Mouse (Mus musculus): ENCODE measurements around the gene Srsf12. TPM values are rescaled to one million over a fixed set of nuclear protein-coding genes. Genes with fewer than 3 reads are reported as not detected.

The Srsf12 gene
- total RNA-seq (2021) = not detected
- long read RNA-seq, experiment 1 = 0 reads
- long read RNA-seq, experiment 2 = 0 reads

DNA sequence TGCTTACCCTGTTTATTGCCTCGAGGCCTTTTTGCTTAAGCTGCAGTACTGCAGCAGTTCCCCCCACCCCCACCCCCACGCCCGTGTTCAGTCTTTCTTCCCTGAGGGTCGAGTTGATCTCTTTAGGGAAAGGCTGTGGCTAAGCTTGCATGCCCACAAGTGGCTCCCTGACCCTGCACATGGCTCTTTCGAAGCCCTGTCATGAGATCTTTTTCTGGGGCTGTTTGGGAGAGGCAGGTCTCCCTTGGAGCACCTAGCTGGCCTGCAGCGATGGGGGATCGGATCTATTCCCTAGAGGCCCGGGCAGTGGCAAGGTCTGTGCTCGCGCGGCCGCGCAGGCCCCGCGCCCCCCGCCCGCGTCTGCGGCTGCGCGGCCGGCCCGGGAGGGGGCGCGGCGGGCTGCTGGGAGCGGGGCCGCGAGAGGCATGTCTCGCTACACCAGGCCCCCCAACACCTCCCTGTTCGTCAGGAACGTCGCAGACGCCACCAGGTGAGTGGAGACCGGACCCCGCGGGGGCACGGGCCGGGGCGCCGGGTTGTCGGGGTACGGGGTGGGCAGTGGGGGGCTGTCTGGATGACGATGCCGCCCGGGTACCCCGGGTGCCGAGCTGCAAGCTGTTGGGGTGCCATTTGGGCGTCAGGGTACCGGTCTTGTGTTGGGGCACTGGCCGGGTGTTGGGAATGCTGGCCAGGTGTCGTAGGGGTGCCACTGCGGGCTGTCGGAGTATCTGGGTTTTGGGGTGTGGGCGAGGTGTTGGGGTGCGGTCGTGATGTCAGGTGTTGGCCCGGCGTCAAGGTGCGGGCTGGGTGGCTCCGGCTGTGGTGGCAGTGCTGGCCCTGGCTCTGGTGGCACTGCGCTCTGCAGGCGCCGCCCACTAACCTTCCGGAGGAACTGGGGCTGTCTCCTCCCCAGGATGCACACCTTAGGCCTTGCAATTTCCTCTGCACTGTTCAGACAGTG is at the start of gene Srsf12:
TSS of gene Srsf12 (plus strand) at position 111 of the 961 bp plus-strand sequence.
- DNase-seq = no peak

DNA sequence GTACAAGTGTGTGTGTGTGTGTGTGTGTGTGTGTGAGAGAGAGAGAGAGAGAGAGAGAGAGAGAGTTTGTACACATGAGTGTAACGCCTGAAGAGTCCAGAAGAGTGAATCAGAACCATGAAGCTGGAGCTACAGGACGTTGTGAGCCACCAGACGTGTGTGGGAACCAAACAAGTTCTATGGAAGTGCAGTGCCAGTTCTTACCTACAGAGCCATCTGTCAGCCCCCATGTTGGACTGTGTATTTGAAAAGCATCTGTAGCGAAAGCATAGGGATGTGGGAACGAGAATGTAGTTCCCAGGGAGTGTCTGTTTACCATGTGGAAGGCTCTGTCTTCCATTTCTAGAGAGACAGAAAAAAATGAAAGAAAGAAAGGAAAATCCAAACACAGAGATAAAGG is 25.3 kb upstream of the Srsf12 start:
- DNase-seq = no peak

DNA sequence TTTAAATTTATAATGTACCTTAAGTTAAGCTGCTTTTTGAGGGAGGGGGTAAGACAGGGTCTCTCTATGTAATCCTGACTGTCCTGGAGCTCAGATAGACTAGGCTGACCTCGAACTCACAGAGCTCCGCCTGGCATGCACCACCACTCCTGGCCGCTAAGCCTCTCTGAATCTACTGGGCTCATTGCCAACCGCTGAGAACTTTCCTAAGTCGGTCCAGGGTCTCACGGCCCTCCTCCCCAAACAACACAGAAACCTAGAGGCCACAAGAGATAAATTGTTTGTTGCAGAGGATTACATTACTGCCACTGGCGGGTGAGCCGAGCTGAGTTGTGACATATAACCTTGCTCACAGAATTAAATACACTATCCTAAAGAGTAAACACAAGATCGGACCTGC is 20.6 kb upstream of the Srsf12 start:
- DNase-seq = no peak

DNA sequence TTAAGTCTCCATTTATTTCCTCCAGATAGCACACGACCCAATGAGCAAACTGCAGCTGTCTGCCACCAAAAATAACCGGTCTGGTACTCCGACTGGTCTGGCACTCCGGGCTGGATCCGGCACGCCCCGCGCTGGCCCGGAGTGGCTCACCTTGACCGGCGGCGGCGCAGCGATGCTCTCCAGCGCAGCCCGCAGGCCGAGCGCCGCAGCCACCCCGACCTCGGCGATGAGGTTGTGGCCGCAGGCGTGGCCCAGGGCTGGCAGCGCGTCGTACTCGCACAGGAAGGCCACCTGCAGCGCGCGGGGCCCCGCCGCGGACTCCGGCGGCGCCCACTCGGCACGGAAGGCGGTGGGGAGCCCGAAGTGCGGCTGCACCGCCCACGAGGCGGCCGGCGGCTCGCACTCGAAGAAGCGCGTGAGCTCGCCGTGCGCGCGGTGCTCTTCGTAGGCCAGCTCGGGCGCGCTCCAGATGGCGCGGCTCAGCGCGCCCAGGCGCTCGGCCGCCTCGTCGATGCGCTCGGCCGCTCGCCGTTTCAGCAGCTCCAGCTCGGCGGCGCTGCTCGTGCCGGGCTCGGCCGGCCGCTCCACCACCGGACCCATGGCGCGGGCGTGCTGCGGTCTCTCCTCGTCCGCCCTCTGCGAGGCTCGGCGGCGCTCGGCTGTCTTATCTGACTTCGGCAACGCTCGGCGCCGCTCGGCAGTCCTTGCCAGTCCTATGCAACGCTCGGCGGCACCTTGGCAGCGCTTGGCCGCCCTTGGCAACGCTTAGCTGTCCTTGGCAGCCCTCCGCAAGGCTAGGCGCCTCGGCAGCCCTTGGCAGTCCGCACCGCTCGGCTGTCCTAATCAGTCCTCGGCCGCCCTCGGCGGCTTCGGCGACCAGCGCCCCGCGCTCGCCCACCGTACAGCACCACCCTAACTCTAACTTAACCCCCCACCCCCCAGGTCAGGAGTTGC is 19.7 kb upstream of the Srsf12 start:
- DNase-seq = peak; percentile 90

DNA sequence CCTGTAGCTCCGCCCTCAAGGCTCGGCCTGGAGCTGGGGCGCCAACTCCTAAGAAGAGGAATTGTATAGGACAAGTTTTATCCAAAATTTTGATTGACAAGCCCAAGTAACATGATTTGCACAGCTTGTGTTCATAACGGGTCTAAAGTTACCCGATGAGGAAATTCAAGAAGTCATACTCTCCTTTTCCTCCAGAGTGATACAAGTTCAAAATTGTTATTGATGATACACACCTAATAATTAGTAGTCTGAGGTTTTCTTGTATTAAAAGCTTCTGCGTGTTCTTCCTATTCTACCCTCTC is 19.1 kb upstream of the Srsf12 start, which contains the start of gene Pm20d2:
TSS of gene Pm20d2 (minus strand) at position 3 of the 302 bp plus-strand sequence.
- DNase-seq = no peak

DNA sequence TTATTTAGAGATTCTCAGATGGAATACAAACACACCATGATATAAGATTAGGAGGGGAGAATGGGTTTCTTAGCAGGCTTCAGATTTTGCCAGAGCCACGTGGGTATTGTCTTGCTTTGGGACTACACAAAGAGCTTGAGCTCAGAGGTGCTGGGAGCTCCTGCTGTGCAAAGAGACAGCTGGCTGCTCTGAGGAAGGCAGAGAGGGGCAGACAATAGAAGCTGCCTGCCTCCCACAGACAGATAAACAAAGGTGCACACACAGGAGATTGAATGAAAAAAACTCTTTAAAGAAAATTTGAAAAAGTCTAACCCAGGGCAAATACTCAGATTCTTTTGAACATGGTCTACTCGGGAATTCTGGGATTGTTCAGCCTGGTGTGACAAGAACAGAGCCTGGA is 10.7 kb upstream of the Srsf12 start:
- DNase-seq = no peak

DNA sequence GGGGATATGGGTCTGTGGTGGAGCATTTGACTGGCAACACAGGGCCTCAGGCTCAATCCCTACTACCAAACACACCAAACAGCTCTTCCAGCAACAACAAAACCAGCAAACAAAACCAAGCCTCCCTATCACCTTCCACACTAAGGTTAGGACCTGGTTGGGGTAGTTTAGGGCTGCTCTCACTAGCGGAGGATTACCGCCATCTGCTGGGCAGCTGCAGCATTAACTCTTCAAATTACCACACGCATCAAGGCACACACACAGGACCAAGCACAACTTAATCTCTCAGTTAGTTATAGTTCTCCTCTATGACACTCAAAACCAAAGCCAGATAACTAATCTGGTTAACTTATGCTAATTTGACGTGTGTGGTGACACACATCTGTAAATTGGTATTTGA is 4.1 kb upstream of the Srsf12 start:
- DNase-seq = no peak

DNA sequence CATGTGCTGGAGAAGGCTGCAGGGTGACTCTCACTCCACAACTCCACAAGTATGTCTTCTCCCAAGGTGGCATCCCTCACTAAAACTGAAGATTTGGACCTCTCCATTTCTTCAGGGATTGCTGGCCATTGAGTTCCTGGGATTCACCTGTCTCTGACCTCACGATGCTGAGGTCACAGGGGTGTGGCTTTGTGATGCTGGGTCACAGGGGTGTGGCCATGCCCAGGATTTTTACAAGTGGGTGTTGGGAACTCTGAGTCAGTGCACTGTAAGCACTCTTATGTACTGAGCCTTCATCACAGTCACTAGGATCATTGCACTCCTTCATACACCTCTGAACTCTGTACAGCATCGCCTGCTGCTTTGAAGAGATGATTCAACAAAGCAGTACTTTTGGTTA is 1.2 kb upstream of the Srsf12 start:
- DNase-seq = no peak

DNA sequence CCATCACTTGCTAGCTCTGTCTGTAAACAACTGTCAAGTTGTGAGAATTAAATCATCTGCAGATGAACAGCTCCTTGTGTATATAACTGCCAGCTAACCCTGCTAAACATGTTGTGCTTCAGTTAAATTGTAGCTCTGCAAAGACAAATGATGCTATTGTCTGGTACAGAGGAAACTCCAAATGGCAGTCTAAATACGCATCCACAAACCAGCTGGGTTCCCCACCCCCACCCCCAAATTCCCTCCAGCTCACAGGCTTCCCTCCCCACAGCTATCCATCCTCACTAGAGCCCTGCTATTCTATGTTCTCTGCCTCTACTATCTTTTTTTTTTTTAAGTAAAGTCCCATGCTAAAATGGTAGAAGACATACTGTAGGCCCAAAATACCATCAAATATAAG is 13.1 kb downstream of the Srsf12 start:
- no peak for DNase-seq

DNA sequence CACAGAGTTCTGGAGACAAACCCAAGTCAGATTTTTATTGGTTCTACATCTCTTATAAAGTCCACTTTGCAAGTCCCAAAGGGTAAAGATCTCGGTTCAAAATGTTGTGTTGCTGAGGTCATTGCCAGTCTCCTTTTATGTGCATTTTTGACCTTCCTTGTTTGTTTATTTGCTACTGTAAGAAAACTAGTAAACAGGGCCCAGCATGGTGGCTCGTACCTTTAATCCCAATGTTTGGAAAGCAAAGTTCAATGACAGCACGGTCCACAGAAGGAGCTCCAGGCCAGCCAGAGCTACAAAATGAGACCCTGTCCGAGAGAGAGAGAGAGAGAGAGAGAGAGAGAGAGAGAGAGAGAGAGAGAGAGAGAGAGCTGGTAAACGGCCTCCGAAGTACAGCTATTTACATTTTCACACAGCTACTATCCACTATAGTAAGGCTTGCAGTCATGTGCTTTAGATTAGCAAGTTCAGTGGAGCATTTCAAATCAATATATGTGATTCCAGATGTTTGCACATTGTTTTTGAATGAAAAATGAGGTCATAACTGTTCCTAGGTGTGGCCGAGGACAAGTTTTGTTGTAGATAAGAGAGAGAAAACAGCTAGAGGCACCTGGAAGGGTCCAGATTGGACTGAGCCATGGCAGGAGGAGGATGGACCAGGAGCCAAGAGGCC is 15.3 kb downstream of the Srsf12 start:
- no peak for DNase-seq

DNA sequence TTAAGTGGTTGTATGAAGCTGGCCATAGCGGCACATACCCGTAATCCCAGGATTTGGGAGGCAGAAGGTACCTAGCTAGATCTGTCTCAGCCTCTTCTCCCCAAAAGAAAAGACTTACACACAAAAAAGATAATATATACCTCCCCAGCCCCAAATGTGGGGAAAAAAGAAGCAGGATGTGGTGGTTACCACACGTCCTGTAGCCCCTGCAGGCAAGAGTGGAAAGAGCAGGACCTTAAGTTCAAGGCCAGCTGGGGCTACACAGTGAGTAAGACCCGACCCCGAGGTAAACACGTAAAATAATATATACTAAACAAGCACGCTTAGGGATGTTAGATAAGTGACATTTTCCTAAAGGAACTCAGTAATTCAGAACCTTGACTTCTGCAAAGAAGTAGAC is 18.4 kb downstream of the Srsf12 start:
- DNase-seq = no peak

DNA sequence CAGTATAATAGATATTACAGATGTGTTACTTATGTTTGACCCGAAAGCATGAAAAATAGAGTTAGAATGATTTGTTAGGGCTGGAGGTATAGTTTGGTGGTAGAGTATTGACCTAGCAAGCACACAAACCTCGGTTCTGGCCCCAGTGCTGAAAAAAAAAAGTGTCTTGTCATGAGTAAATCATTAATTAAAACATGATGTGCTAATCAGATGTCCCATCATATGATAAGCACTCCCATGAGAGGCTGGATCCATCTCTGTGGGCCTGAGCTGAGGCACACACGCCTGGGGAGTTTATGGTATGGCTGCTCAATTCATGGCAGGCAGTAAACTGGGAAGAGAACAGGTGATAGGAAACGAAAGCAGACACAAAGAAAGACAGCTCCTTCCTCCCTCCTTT is 20.8 kb downstream of the Srsf12 start:
- no peak for DNase-seq

DNA sequence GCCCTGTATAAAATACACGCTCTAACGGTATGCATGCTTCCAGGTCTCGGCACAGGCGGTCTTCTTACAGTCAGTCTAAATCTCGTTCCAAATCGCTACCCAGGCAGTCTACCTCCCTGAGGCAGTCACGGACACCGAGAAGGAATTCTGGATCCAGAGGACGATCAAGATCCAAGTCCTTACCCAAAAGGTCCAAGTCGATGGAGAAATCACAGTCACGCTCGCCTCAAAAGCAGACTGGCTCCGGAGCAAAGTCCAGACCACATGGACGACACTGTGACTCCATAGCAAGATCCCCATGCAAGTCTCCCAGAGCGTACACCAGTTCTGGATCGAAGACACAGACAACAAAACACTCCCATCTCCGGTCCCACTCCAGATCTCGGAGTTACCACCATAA is 22.1 kb downstream of the Srsf12 start:
- no peak for DNase-seq

DNA sequence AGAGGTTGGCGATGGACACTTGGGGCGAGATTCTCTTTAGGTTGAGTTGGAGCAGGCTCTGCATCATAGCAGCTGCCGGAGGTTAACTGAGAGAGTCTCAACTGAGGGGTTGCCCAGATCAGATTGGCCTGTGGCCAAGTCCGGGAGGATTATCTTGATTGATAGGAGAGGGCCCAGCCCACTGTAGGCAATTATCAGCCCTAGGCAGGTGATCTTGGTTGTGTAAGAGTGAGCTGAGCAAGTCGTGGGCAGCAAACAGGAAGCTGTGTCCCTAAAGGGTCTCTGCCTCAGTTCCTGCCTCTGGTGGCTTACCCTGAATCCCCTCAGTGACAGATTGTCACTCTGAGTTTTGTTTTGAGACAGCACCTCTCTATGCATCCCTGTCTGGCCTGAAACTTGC is 33.7 kb downstream of the Srsf12 start:
- DNase-seq = no peak

DNA sequence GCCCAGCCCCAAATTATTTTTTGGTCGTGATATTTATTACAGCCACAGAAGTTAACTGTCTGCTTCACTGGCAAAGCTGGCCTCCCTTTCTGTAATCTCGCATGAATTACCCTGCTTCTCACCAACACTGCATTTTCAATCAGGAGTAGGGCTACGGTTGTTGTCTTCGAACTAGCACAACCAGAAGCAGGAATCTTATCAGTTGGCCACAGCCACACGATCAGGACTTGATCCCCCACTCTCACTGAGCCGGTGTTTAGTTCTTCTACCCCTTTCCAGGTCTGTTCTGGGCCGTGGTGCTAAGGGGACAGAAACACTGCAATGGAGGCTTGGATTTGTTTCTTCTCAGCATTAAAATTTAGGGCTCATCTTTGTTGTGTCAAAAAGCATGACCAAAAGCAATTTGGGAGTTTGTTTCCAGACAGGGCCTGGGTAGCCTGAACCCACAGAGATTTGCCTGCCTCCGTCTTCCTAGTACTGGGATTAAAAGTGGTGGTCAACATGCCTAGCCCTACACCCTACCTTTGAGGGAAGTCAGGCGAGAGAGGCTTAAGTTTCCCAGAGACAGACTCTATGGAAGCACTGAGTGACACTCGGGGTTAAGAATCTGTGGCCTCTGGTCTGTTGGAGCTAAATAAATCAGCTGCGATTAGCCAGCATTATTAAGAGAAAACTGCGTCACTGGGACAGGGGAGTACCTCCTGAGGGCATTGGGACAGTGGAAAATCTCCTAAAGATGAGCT is 34.4 kb downstream of the Srsf12 start:
- DNase-seq = no peak

DNA sequence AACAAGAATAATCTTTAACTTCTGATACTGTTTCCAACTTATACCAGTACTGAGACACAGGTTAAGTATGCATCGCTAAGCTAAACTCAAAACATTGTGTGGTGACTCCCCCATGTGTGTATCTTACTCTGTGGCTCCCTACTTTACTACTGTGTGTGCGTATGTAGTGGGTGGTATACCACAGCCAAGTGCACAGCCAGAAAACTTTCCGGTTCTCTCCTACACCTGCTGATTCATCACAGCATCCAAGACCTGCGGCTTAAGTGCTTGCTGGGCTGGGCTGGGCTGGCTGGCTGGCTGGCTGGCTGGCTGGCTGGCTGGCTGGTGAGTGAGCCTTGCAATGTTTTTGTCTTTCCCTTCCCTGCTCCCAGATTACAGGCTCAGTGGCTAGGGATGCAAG is 35.1 kb downstream of the Srsf12 start:
- DNase-seq = peak; percentile 16

DNA sequence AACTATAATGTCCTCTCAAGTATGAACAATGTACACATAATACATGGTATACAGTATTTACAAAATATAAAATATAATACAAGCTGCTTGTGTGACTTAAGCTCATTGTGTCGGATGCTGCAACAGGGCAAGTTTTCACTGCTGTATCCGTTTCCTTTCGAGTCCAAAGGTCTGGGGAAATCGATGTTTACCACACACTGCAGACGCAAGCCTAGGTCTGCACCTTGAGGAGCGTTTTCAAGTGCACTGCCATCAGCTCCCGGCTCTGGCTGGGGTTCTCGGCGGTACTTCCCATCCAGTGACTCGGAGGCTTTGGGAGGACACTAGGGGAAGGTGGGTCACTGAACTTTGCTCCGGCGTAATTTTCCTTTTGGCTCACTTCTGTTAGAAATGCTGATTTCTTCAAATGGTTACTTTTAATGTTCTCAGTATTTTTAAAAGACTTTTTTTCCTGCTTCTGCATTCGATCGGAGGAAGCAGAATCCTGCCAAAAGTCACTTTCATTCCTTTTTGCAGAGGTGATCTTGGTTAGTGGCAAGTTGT is 37.1 kb downstream of the Srsf12 start:
- no peak for DNase-seq

DNA sequence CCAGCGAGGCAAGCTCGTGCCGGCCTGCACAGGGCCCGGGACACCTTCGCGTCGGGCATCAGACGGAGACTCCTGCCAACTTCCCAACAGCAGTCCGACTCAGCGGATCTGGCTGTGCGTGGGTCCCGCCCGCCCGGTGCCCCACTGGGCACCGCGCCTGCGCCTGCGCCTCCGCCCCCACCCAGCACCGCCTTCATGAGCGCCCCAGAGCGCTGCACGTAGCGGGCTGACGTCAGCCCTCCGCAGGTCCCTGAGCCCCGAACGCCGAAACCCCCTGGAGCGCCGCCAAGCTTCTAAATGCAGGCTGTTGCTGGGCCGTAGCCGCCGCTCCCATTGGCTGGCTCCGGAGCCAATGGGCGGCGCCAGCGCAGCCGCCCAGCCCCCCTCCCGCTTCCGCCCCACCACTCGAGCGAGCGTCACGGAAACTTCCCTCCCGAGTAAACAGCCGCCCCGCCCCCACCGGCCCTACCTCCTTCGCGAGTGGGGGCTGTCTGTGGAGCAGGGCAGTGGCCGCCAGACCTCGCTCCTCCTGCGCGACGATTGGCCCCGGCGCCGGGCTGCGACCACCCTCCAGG is 38.8 kb downstream of the Srsf12 start:
- DNase-seq = peak; percentile 99

DNA sequence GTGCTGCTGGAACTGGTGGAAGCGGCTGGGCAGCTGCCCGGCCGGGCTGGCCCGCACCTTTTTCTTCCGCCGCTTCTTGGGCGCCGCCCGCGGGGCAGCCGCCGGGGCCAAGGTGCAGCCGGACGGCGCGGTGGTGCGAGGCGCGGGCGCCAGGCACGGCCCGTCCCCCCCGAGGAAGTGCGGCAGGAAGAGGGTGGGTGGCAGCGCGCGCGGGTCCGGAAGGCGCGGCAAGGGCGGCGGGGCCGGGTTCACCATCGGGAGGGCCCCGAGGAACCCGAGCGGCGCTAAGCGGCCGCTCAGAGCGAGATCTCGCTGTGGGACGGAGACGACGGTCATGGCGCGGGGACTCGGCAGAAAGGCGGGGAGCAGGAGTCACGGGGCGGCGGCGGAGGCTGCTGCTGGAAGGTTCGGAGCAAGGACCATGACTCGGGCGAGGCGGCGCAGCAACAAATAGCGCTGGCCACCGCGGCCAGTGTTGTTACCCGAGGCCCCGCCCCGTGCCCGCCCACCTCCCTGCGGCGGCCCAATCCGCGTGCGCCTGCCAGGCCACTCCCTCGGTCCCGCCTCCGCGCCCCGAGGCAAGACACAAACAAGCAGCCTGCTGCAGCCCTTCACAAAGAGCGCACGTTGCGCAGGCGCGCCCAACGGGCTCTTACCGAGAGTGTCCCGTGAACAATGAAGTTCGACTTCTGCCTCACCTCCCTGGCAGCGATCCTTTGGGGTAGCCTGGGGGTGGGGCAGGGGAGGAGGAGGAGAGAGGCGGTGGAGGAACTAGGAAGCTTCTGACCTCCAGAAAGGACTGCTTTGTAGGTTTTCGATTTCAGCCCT is 39.5 kb downstream of the Srsf12 start:
- DNase-seq = peak; percentile 99

DNA sequence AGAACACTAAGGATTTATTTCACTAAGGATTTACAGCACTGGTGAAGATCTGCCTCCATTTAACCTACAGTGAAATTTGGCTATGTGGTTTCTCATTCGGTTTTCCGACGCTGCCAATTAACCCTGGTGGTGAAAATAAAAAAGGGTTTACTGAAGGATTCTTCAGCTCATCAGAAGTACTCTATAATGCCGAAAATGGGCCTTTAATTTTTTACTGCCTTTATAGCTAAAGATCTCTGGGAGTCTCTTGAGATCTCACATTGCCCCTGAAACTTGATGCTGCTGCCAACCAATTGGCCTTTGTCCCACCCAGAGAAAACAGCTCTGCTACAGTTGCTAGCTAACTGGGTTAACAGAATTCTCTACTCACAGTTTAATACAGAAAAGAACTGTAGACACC is 40.1 kb downstream of the Srsf12 start:
- no peak for DNase-seq
